Mouse (Mus musculus): Measurements from ENCODE around the gene Arfgef3.
A peak's percentile ranks its signal among the peaks of the same experiment; 100 is the strongest.
"Not testable (repeated sequence)": the region's sequence is repeated elsewhere in the genome, so short reads cannot be mapped to it uniquely, and the experiment has no call there.

Arfgef3 gene

DNA sequence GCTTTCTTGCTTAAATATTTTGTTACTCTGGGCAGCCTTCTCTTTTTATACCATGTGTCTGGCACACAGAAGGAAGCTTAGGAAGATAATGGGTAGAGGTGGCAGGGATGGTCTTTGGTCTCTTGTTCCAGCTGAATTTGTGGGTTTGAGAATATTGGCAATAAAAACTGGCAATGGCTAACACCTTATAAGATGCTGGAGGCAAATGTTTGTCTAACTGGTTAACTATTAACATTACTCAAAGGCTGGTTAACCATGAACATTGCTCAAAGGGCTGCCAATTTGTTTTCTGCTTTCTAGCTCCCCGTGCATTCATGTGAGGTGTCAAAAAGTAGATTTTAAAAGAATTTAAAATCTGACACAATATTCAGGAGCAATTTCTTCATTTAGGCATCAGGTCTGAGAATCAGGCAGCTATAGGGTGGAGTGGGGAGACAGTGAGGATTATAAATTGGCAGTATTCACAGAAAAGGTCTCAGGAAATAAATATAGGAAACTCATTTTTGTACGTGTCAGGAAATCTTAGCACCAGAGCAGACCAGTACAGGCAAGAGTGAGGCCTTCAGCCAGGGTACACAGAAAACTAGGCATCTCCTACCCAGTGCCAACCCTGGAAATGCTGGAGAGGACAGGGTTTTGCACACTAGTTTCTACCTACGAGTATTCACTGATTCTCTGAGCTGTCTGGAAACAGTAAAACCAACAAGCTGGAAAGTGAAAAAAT lies 62.9 kb downstream of the Arfgef3 start:
- peak; percentile 23 for DNase-seq

DNA sequence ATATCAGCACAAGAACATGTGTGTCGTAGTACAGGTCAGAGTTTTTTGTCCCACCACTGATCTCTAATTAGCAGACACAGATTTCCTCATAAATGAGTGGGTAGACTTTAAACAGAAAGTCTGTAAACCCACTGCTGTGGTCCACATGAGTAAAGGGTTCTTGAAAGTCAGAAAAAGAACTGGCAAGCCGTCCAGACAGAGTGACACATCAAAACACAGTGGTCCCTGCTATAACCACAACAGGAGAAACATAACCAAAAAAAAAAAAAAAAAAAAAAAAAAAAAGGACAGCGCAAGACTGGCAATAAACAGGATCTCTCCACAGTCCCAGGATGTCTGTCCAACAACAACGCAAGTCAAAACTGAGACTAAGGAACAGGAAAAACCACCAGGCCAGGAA lies 64.9 kb downstream of the Arfgef3 start:
- DNase-seq: no peak

DNA sequence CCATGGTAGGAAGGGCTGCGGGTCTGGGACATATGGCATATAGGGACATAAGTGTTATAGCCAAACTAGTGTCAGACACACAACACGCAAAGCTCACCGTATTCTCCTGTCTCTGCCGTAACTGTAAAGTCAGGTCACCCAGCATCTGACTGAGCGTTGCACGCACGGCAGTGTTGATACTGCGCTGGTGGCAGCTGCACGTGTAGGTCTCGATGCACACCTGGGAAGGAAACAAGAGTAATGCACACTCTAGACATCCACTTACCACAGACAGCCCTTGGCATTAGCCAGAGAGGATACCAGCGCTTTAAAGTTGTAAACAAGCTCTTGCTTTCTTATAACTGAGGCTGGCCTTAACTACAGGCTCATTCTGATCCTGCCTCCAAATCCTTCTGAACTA lies 79.0 kb downstream of the Arfgef3 start:
- no peak for DNase-seq

DNA sequence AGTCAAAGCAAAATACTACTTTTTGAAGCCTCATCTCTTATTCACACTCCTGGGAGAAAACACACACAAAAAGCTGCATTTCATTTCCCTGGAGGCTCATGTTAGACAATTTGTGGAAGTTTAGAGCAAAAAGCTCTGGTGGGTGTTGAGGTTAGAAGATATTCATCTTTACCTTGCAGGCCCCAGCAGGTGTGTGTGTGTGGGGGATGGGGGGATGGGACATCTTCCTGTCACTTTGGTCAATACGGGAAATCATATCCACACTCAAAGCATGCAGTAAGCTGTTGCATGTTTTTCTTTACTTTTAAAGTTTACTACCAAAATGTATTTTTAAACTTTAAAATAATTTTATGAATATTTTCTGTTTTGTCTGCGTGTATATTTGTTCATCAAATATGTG lies 79.7 kb downstream of the Arfgef3 start:
- no peak for DNase-seq

DNA sequence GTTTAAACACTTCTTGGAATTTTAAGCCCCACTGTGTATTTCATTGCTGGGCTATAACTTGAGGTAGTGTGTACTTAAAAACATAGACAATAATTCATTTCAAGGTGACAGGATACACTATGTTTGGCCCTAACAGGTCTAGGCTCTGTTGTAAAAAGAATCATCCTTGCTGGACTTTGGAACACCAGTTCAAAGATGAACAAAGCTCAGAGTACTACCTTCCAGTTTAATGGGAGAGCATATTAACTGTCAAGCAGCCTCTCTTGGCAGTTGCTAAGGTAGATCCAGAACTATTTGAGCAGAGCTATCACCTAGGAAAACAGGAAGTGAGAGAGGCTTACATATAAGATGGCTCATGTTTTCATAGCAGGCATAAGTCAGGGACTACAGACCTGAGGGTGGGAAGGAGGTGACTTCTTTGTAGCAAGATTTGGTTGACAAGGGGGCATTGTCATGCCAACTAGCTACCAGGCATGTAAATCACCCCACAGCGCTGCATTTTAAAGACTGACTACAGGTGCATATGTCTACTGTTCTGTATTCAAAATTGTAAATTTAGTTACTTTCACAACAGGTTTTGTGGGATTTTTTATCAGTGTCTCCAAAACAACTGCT lies 82.0 kb downstream of the Arfgef3 start:
- DNase-seq: no peak

DNA sequence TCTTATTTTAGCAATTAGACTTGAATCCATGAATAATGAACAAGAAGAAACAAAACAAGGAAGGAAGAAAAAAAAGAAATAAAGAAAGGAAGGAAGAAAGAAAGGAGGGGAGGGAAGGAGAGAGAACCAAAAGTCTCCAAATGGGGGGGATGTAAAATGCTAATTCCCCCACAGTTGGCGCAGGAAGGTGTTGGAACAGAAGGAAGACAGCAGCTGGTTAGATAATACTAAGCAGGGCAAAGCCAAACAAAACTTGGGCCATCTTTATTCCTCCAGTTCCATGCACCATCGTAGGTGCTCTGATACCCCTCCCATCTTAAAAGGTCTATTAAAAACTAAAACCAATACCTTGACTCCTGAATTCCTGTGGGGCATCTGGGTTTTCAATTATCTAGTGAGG lies 82.8 kb downstream of the Arfgef3 start:
- DNase-seq: no peak

DNA sequence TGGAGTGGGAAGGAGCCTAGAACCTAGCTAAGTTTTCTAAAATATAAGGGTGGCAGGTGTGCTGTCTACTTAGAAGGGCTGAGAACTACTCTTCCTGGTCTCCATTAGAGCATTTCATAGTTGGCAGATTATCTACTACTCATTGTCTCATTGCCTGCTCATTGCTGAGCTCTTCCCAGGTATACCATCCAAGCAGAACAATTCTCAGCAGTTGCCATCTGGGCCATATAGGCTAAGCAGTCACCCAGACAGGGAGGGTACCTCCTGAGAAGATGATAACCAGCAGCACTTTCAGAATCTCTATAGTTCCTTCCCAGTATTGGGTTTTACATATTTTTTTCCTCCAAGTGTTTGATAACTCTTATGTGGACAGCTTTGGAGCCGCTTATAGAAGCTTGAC lies 86.2 kb downstream of the Arfgef3 start:
- no peak for DNase-seq

DNA sequence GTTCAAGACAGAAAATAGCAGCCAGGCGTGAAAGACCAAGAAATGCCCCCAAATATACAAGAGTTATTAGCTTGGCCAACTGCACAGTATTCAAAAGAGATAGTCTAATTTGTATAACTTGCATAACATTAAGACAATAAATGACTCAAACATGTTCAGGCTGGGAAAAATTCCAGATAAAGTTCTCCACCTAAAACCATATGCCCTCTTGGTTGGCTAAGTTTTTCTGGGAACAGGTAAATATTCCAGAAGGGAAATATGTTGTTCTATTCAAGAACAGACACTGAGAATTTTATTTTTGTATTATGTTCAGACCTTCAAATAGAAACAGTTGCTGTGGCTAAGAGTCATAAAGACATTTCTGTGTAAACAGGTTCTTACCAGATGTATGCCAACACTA lies 96.7 kb downstream of the Arfgef3 start:
- DNase-seq: no peak

DNA sequence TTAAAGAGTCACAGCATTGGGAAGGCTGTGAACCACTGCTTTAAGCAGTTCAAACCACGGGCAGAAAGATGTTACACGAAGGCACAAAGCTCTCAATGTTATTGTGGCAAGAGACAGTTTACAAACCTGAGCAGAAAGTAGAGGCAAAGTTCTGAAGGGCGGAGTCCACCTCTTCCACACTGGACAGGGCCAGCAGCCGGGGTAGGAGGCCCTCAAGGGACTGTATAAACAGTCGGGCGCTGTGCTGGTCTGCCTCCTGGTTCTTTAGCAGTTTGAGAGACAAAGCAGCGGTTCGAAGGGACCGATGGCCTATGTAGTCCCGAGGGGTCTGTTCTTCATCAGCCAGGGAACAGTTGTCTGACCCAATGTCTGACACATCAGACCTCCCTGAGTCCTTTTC lies 97.7 kb downstream of the Arfgef3 start:
- peak; percentile 3 for DNase-seq

DNA sequence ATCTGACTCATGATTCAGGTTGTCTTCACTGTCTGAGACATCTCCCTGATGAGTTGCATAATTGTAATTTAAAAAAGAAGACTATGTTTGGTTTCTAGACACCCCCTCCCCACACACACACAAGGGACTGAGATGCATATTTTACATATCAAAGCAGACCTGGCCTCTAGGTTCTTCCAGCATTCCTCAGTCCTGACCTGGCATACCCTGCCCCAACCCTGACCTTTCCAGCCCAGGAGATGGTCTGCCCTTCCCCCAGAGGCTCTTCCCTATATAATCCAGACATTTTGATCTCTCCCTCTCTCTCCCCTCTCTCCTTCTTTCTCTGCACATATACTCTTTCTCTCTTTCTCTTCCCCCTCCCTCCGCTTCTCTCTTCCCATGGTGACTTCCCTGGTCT lies 99.4 kb downstream of the Arfgef3 start:
- no peak for DNase-seq

DNA sequence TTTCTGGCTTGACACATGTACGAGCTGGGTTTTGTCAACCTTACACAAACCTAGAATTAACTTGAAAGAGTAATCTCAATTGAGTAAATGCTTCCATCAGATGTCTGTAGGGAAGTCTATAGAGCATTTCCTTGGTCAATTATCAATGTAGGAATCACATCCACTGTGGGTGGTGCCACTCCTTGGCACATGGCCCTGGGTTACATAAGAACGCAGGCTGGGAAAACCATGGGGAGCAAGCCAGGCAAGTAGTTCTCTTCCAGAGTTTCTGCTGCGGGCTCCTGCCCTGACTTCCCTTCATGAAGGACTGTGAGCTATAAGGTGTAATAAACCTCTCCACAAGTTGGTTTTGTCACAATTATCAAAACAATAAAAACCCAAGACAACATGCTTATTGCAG lies 100.2 kb downstream of the Arfgef3 start:
- DNase-seq: peak; percentile 47

DNA sequence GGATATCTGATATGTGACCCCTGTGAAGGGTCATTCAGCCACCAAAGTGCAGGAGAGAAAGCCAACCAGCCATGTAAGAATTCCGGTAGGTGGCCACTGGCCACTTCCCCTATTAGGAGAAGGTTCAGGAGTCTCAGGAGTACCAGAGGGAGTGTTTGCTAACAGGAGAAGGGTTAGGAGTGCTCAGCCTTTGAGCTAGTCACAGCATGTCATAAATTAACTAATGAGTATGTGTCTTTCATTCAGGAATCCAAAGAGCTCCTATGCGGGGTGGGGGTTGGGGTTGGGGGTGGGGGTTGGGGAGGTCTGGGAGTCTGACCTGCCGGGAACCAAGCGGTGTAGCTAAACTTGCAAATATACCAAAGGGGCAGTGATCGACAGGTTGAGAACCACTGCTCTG lies 100.9 kb downstream of the Arfgef3 start:
- no peak for DNase-seq

DNA sequence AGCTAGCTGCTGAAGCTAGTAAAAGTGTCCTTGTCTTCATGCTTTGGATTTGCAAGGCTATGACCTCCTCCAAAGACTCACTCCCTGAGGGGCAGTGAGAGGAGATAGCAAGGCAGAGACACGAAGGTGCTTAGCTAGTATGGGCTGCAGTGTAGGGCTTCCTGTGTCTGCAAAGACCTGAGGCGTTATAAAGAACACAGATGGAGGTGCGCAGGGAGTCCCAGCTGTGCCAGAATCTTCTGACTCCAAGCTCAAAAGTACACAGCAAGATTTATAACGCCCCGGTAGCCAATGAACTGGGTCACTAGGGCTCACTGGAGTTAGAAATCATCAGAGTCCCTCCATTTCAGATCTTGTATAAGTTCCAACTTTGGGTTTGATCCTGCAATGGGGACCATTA lies 103.2 kb downstream of the Arfgef3 start:
- no peak for DNase-seq

DNA sequence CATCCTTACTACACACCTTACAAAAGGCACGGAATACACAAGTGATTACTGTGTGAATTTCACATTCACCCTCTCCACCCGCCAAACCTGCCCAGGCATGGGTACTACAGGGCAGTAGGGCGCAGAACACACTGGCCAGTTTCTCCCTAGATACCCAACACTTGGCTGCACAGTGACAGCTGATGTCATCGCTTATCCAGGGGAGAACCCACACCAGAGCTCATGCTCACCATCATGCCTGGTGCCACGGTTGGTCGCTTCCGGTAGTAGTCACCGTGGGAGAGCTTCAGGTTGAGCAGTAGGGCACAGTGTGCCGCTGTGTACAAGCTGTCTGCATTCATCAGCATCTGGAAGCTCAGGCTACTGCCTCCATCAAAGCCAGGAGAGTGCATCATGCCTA lies 108.3 kb downstream of the Arfgef3 start:
- DNase-seq: no peak

DNA sequence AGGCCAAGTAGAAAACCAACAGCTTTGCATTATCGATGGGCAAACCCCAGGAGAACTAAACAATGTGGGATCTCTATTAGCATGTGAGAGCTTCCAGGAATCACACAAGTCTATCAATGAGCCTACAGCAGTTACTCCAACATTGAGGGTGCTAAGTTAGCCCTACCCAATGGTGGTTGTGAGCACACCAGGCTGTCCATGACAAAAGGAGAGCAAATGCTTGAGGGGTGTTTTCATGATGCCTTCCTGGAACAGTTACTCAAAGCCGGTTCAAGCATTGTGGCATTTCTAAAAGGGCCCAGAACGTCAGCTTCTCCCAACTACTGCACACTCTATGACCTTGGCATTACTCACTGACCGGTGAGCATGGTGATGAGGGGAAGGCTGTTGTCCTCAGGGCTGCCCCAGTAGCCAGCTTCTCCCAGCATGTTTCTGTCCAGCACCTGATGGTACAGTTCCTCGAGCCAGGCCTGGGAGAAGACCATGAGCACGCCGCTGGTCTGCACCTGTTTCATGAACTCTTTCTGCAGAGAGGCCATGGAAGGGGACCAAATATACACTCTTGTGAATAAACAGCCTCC lies 109.3 kb downstream of the Arfgef3 start:
- DNase-seq: no peak

DNA sequence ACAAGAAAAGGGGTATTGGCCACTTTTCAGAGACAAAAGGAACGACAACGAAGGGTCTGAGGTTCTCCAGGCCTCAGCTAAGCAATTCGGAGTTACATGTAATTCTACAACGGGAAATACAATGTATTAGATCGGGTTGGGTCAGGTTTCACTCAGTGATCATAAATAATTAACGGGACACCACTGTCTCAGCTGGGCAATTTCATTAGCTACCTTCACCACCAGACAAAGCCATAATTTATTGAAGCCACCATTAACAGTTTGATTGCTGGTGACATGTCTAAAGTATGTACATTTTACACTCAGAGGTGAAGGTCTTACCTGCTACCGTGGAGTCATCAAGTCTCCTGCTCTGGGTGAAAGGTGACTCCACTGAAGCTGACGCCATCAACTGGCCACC lies 113.3 kb downstream of the Arfgef3 start:
- DNase-seq: no peak

DNA sequence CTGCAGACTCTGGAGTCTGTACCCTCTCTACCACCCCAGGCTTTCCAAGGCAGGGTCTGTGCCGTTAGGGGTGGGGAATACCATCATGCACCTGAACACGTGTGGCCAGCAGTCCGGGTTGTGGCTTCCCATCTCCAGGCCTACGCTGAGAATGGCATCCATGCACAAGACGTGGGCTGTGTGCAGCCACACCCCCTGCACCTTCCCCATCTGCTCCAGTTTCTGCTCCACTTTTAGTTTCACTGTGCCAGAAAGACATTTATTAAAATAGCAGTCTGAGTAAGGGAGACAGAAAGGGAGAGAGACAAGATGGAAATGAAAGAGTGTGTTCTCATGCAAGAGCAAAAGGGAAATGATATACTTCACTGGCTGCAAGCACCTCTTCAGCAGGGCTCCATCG lies 116.2 kb downstream of the Arfgef3 start:
- DNase-seq: no peak

DNA sequence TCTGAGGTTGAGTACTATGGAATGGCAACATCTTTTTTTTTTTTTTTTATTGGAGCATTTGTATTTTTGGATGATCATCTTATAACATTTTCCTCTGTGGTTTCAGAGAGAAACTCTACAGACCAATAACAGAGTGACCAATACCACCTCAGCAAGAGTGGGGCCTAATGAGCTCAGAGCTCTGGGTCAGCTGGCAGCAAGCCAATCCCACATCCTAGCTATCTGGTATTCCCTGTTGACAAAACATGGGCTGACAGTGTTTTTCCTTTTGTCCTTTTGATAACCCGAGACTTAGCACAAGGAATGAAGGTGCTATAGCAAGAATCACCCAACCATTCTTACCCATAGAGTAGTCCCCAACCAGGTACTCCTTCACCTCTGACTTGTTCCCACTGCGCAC lies 131.0 kb downstream of the Arfgef3 start:
- no peak for DNase-seq

DNA sequence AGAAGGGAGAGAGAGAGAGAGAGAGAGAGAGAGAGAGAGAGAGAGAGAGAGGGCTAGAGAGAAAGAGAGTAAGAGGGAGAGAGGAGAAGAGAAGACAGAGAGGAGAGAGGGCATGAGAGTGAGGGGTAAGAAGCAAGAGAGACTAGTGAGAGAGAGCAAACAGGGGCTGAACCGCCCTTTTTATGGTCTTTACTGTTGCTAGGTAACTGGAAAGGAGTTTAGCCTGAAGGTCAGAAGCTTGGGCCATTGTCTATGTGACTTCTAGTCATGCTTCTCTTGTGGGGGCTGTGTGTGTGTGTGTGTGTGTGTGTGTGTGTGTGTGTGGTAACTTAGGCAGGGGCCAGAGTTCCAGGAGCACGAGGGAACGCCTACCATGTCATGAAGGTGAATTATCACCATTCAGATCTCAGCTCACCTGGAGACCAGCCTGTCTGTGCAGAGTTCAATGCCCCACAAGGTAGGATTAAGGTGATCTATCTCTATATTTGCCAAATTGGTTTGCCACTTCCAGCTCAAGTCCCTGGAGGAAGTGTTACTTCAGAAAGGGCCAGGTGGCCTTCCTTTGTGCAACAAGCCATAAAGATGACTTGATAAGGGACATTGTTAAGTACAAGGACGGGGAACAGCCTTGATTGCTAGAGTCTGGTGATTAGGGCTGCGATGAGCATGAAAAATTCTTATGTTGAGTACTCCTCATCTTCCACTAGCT lies 138.8 kb downstream of the Arfgef3 start:
- DNase-seq: not testable (repeated sequence)

DNA sequence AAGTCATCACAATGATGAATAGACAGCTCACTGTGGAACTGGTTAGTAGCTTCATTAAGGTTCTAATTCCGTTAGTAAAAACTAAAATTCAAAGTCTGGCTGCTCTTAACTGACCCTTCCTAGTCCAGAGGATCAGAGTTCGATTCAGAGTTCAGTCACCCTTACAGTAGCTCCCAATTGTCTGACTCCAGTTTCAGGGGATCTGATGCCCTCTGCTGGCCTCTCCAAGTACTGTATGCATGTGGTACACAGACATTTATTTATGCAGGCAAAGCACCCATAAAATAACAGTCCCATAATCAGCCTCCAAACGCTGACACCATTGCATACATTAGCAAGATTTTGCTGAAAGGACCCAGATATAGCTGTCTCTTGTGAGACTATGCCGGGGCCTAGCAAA lies 141.7 kb downstream of the Arfgef3 start:
- peak; percentile 81 for DNase-seq

DNA sequence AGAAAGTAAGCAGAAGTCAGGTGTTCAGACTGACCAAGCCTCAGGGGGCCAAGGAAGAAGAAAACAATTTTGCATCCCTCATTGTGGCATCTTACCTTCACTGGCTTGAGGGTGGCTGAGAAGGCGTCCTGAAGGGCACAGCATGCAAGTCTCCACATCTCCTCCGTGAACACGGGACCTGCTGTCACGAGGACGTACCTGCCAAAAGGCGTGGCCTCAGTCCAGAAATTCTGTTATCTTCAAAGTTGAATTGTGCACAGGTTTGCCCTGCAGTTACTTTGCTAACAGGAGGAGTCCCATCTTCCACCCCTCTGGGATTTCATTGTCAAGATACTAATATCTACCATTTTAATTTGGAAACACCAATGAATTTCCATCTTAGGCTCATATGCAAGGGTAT lies 146.1 kb downstream of the Arfgef3 start:
- no peak for DNase-seq

DNA sequence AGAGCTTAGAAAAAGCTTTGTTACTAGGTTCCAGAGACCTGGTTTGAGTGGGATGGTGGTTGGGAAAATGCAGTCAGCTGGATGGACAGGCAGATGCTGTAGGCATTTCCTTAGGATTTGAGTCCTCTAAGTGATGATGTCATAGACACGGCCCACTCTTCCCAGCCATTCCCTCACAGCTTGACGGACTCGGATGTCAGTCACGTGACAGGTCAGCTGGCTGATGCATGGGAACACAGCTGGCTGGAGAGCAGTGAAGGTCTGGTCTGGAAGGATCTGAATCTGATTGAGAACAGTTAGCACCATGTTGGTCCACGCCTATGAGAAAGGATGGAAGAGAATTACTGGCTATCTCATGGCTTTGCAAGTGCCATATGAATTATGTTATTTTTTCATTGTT lies 154.3 kb downstream of the Arfgef3 start:
- no peak for DNase-seq

DNA sequence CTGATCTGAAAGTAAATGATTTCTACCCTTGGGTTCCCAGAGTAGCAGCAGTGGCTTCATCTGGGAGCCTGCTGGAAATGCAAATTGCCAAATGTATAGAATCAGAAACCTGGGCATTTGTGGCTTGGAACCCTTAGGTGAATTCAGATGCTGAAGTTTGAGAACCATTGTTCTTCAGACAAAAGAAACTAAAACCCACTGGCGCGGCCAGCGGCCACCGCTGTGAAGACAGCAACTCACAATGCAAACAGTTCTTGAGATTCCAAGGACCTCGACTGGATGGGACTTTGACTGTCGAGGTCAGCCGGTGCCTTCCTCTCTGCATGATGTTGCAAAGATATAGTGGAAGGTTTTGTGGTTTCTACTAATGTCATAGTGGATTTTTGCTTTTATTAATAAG lies 159.6 kb downstream of the Arfgef3 start:
- DNase-seq: no peak

DNA sequence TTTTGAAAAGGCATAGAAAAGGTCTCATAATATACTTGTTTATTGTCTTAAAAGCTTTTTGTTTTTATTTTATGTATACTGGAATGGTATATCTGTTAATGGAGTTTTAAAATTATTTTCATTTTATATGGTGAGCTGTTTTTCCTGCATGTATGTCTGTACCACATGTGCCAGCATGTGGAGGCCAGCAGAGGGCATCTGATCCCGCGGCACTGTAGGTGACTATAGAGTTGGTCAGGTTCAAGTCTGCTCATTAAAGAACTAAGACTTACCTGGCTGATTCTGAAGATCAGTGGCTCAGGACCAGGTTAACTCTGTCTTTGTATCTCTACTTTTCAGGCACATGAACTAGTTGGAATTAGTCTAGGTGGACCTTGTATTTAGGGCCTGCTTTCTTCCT lies 171.2 kb downstream of the Arfgef3 start:
- DNase-seq: no peak

All from kidney, adult 18-20 months (tissue).